22 mouse cellular contexts compared by ENCODE assay signal in genomic region chr3:66739356-66740014, GRCm38 (mm10).
DNase-seq lines count a peak whose midpoint lies in the region; ATAC-seq lines count a peak whose summit lies in the region.
"Had no signal": no experiment of that assay in that cellular context is flagged by ENCODE, and none has a peak within 500 bp of the region (broad histone marks: within the 10 kb centered on the region; RNA-seq: fewer than 3 reads in every experiment).

No protein-coding gene starts in this region.

- H3K36me3 ChIP-seq in kidney, embryonic 15.5 days: no peaks in the 10 kb centered on the region
- no peaks in the 10 kb centered on the region for H3K36me3 ChIP-seq in midbrain, embryonic 11.5 days (ENCODE audit: control insufficient read depth, insufficient read depth, low read length)
- no peaks in the 10 kb centered on the region for H3K36me3 ChIP-seq in midbrain, embryonic 16.5 days (ENCODE audit: control insufficient read depth, insufficient read depth, low read length)
- no peaks in the 10 kb centered on the region for H3K36me3 ChIP-seq in limb, embryonic 11.5 days (ENCODE audit: control insufficient read depth, insufficient read depth, low read length)
- H3K36me3 ChIP-seq: embryonic facial prominence, embryonic 13.5 days; heart, embryonic 12.5 days; hindbrain, embryonic 10.5 days had no signal

- ATAC-seq in kidney, embryonic 15.5 days (replicated peaks; ENCODE audit: low FRiP score): peak; percentile 84
- no peak for ATAC-seq in midbrain, embryonic 11.5 days (ENCODE audit: low FRiP score)
- no peak for ATAC-seq in midbrain, embryonic 16.5 days
- 0 out of 2 replicates have a peak, but pooled peaks have one; percentile 52 for ATAC-seq in limb, embryonic 11.5 days (ENCODE audit: insufficient number of reproducible peaks, low FRiP score, low TSS enrichment, low read depth)
- no peak for ATAC-seq in megakaryocyte progenitor cell, adult 5-6 weeks (replicated peaks; ENCODE audit: poor library complexity)
- ATAC-seq: activated CD4-positive, CD25-positive, alpha-beta regulatory T cell, adult 4 months; forebrain, embryonic 13.5 days; forebrain, postnatal 0 days; Patski had no signal

- peak overlapping the region; percentile 28 for H3K4me2 ChIP-seq in kidney, embryonic 15.5 days
- H3K4me2 ChIP-seq in midbrain, embryonic 11.5 days: no peak overlapping the region
- H3K4me2 ChIP-seq in midbrain, embryonic 16.5 days (ENCODE audit: low read length): no peak overlapping the region
- peak overlapping the region; percentile 24; the same call in 1 of the 2 replicates for H3K4me2 ChIP-seq in limb, embryonic 11.5 days (ENCODE audit: low read depth, severe bottlenecking)
- H3K4me2 ChIP-seq: embryonic facial prominence, embryonic 13.5 days; forebrain, embryonic 13.5 days; heart, embryonic 12.5 days; hindbrain, embryonic 14.5 days had no signal

- no peaks in the 10 kb centered on the region for H3K9me3 ChIP-seq in kidney, embryonic 15.5 days (replicated peaks)
- H3K9me3 ChIP-seq in midbrain, embryonic 11.5 days (ENCODE audit: control insufficient read depth, low read length): no peaks in the 10 kb centered on the region
- no peaks in the 10 kb centered on the region for H3K9me3 ChIP-seq in midbrain, embryonic 16.5 days (replicated peaks; ENCODE audit: control insufficient read depth, low read length, poor library complexity, severe bottlenecking)
- H3K9me3 ChIP-seq in limb, embryonic 11.5 days (ENCODE audit: control insufficient read depth, low read length): no peaks in the 10 kb centered on the region
- H3K9me3 ChIP-seq: embryonic facial prominence, embryonic 13.5 days; forebrain, embryonic 13.5 days; heart, embryonic 12.5 days; hindbrain, embryonic 10.5 days had no signal

- no peak overlapping the region for H3K4me3 ChIP-seq in kidney, embryonic 15.5 days (replicated peaks)
- no peak overlapping the region for H3K4me3 ChIP-seq in midbrain, embryonic 11.5 days (ENCODE audit: low read depth, low read length)
- H3K4me3 ChIP-seq in midbrain, embryonic 16.5 days (ENCODE audit: low read depth, low read length): no peak overlapping the region
- H3K4me3 ChIP-seq in limb, embryonic 11.5 days (ENCODE audit: low read depth, low read length): no peak overlapping the region
- H3K4me3 ChIP-seq: embryonic facial prominence, embryonic 13.5 days; forebrain, embryonic 13.5 days; gastrocnemius, adult 2 months; heart, embryonic 12.5 days; hindbrain, embryonic 10.5 days had no signal

- no peak overlapping the region for H3K9ac ChIP-seq in kidney, embryonic 15.5 days
- no peak overlapping the region for H3K9ac ChIP-seq in midbrain, embryonic 11.5 days (ENCODE audit: low read length)
- H3K9ac ChIP-seq in midbrain, embryonic 16.5 days (ENCODE audit: low read depth, low read length): no peak overlapping the region
- H3K9ac ChIP-seq in limb, embryonic 11.5 days (ENCODE audit: low read length): no peak overlapping the region
- H3K9ac ChIP-seq: embryonic facial prominence, embryonic 13.5 days; forebrain, embryonic 13.5 days; forebrain, postnatal 0 days; heart, embryonic 12.5 days; hindbrain, embryonic 14.5 days had no signal

- peaks cover 18% of the 10 kb centered on the region; the same call in 1 of the 2 replicates for H3K4me1 ChIP-seq in kidney, embryonic 15.5 days
- H3K4me1 ChIP-seq in midbrain, embryonic 11.5 days (ENCODE audit: control insufficient read depth, insufficient read depth, low read length): no peaks in the 10 kb centered on the region
- H3K4me1 ChIP-seq in midbrain, embryonic 16.5 days (ENCODE audit: control insufficient read depth, insufficient read depth, low read length): no peaks in the 10 kb centered on the region; the same call in 1 of the 2 replicates
- peaks cover 18% of the 10 kb centered on the region for H3K4me1 ChIP-seq in limb, embryonic 11.5 days (ENCODE audit: control insufficient read depth, insufficient read depth, low read length)
- H3K4me1 ChIP-seq: forebrain, embryonic 13.5 days had no signal

- peaks cover 25% of the 10 kb centered on the region; the same call in 1 of the 2 replicates for H3K27me3 ChIP-seq in kidney, embryonic 15.5 days
- H3K27me3 ChIP-seq in midbrain, embryonic 11.5 days (ENCODE audit: control insufficient read depth, insufficient read depth, low read length): no peaks in the 10 kb centered on the region
- H3K27me3 ChIP-seq in midbrain, embryonic 16.5 days (ENCODE audit: control insufficient read depth, insufficient read depth, low read depth, low read length): no peaks in the 10 kb centered on the region
- H3K27me3 ChIP-seq in limb, embryonic 11.5 days (ENCODE audit: control insufficient read depth, insufficient read depth, low read length): no peaks in the 10 kb centered on the region; the same call in 1 of the 2 replicates
- H3K27me3 ChIP-seq: CH12.LX; heart, embryonic 12.5 days had no signal

- 9% methylated on average over 7 of the region's 7 CpGs for WGBS in kidney, embryonic 15.5 days
- WGBS in midbrain, embryonic 11.5 days: 80% methylated on average over 7 of the region's 7 CpGs
- 74% methylated on average over 7 of the region's 7 CpGs for WGBS in midbrain, embryonic 16.5 days
- 9% methylated on average over 7 of the region's 7 CpGs for WGBS in limb, embryonic 11.5 days

- no peak for DNase-seq in kidney, adult 9 months
- DNase-seq in midbrain, embryonic 11.5 days (ENCODE audit: low spot score, missing footprints): peak; percentile 75
- no peak for DNase-seq in limb, embryonic 11.5 days (ENCODE audit: low spot score)
- no peak for DNase-seq in embryo, embryonic 10.5 days (ENCODE audit: low spot score)
- DNase-seq: adrenal gland, adult 2 months; adrenal gland, postnatal 25 days; cerebellum, adult 18-20 months; cerebellum, adult 9-11 months; forebrain, postnatal 0 days; gastrocnemius, adult 2 months; gastrocnemius, postnatal 25 days had no signal

- no peak overlapping the region for H3K27ac ChIP-seq in kidney, embryonic 15.5 days
- H3K27ac ChIP-seq in midbrain, embryonic 11.5 days (ENCODE audit: low read depth, low read length): no peak overlapping the region
- no peak overlapping the region for H3K27ac ChIP-seq in midbrain, embryonic 16.5 days (ENCODE audit: low read length)
- peak overlapping the region; percentile 70 for H3K27ac ChIP-seq in limb, embryonic 11.5 days (replicated peaks; ENCODE audit: low read depth, low read length)
- H3K27ac ChIP-seq: embryonic facial prominence, embryonic 13.5 days; forebrain, embryonic 13.5 days; gastrocnemius, adult 2 months; hindbrain, embryonic 10.5 days; hindbrain, embryonic 14.5 days had no signal

Comparison
In these comparisons a context has a peak if more than half of its experiments do, and no peak if none do; other contexts are left out.
1. ATAC-seq: peak in kidney, embryonic 15.5 days (single experiment) and limb, embryonic 11.5 days (single experiment); none in midbrain, embryonic 11.5 days (single experiment), midbrain, embryonic 16.5 days (single experiment) and megakaryocyte progenitor cell, adult 5-6 weeks (single experiment).
2. H3K4me2 ChIP-seq: peak in kidney, embryonic 15.5 days (single experiment) and limb, embryonic 11.5 days (single experiment); none in midbrain, embryonic 11.5 days (single experiment) and midbrain, embryonic 16.5 days (single experiment).